Mouse (Mus musculus) brain, embryonic 14.5 days (tissue): Measurements from ENCODE around the gene Cntln.

Experiments used
- CTCF ChIP-seq: fragments of 200-500 bp; IDR thresholded peaks from 2 replicates; pipeline ENCODE4 v1.5.1; 2012; ENCODE audit warnings: inconsistent platforms, mild to moderate bottlenecking, moderate library complexity, borderline replicate concordance; ENCODE audit not compliant: insufficient read depth, insufficient read length; ENCODE audit errors: extremely low read depth
- POLR2A ChIP-seq: fragments of 200-500 bp; IDR thresholded peaks from 2 replicates; pipeline ENCODE4 v1.6.1; 2012; ENCODE audit warnings: mild to moderate bottlenecking, inconsistent platforms, borderline replicate concordance; ENCODE audit not compliant: poor library complexity, insufficient read depth, insufficient read length, severe bottlenecking; ENCODE audit errors: extremely low read depth

GRCm38 (mm10) chr4:84934342-84934929 is 50.3 kb downstream of the Cntln start:
- TF ChIP-seq POLR2A (no peak), CTCF (no peak)
